Mouse (Mus musculus): Measurements from ENCODE around the gene Dnah11.

Dnah11 gene

GRCm38 (mm10) chr12:118094946-118095345 is 103.9 kb downstream of the Dnah11 start:
- DNase-seq (ENCODE audit: low read depth in 1 of 2, low spot score in 2 of 2) = no peak

GRCm38 (mm10) chr12:118085291-118085690 is 113.6 kb downstream of the Dnah11 start:
- no peak for DNase-seq (ENCODE audit: low read depth in 1 of 2, low spot score in 2 of 2)

- DNase-seq (ENCODE audit: low read depth in 1 of 2, low spot score in 2 of 2) = no peak
Measured at GRCm38 (mm10) chr12:118084806-118085205, 114.0 kb downstream of the Dnah11 start.

- no peak for DNase-seq (ENCODE audit: low read depth in 1 of 2, low spot score in 2 of 2)
Measured at GRCm38 (mm10) chr12:118084134-118084533, 114.7 kb downstream of the Dnah11 start.

GRCm38 (mm10) chr12:118080441-118080840 is 118.4 kb downstream of the Dnah11 start:
- DNase-seq (ENCODE audit: low read depth in 1 of 2, low spot score in 2 of 2) = no peak

GRCm38 (mm10) chr12:118078434-118078989 is 120.3 kb downstream of the Dnah11 start:
- DNase-seq (ENCODE audit: low read depth in 1 of 2, low spot score in 2 of 2) = no peak

- no peak for DNase-seq (ENCODE audit: low read depth in 1 of 2, low spot score in 2 of 2)
Measured at GRCm38 (mm10) chr12:118076802-118077201, 122.0 kb downstream of the Dnah11 start.

- no peak for DNase-seq (ENCODE audit: low read depth in 1 of 2, low spot score in 2 of 2)
Measured at GRCm38 (mm10) chr12:118072181-118072872, 126.5 kb downstream of the Dnah11 start.

GRCm38 (mm10) chr12:118071667-118072066 is 127.2 kb downstream of the Dnah11 start:
- DNase-seq (ENCODE audit: low read depth in 1 of 2, low spot score in 2 of 2) = no peak

GRCm38 (mm10) chr12:118068785-118069184 is 130.1 kb downstream of the Dnah11 start:
- no peak for DNase-seq (ENCODE audit: low read depth in 1 of 2, low spot score in 2 of 2)

GRCm38 (mm10) chr12:118062343-118062742 is 136.5 kb downstream of the Dnah11 start:
- no peak for DNase-seq (ENCODE audit: low read depth in 1 of 2, low spot score in 2 of 2)

- DNase-seq (ENCODE audit: low read depth in 1 of 2, low spot score in 2 of 2) = no peak
Measured at GRCm38 (mm10) chr12:118056876-118057275, 142.0 kb downstream of the Dnah11 start.

GRCm38 (mm10) chr12:118045381-118045780 is 153.5 kb downstream of the Dnah11 start:
- no peak for DNase-seq (ENCODE audit: low read depth in 1 of 2, low spot score in 2 of 2)

GRCm38 (mm10) chr12:118043130-118043647 is 155.7 kb downstream of the Dnah11 start:
- DNase-seq (ENCODE audit: low read depth in 1 of 2, low spot score in 2 of 2) = no peak

GRCm38 (mm10) chr12:118042196-118042595 is 156.6 kb downstream of the Dnah11 start:
- no peak for DNase-seq (ENCODE audit: low read depth in 1 of 2, low spot score in 2 of 2)

- DNase-seq (ENCODE audit: low read depth in 1 of 2, low spot score in 2 of 2) = no peak
Measured at GRCm38 (mm10) chr12:118034990-118035389, 163.9 kb downstream of the Dnah11 start.

GRCm38 (mm10) chr12:118025771-118026170 is 173.1 kb downstream of the Dnah11 start:
- DNase-seq (ENCODE audit: low read depth in 1 of 2, low spot score in 2 of 2) = no peak

- no peak for DNase-seq (ENCODE audit: low read depth in 1 of 2, low spot score in 2 of 2)
Measured at GRCm38 (mm10) chr12:118018936-118019335, 179.9 kb downstream of the Dnah11 start.

- no peak for DNase-seq (ENCODE audit: low read depth in 1 of 2, low spot score in 2 of 2)
Measured at GRCm38 (mm10) chr12:118013872-118014271, 185.0 kb downstream of the Dnah11 start.

GRCm38 (mm10) chr12:118011921-118012320 is 186.9 kb downstream of the Dnah11 start:
- no peak for DNase-seq (ENCODE audit: low read depth in 1 of 2, low spot score in 2 of 2)

- DNase-seq (ENCODE audit: low read depth in 1 of 2, low spot score in 2 of 2) = no peak
Measured at GRCm38 (mm10) chr12:117994938-117995337, 203.9 kb downstream of the Dnah11 start.

- no peak for DNase-seq (ENCODE audit: low read depth in 1 of 2, low spot score in 2 of 2)
Measured at GRCm38 (mm10) chr12:117993499-117993898, 205.3 kb downstream of the Dnah11 start.
